Mouse (Mus musculus) right cerebral cortex, postnatal 10 days (tissue): Measurements from ENCODE around the gene Rtel1.

Source experiments
- DNase-seq, 2 experiments: peaks; one replicate each; pipeline ENCODE4 v3.0.0; 2021; ENCODE audit warnings: low spot score in 2 of 2

The Rtel1 gene

DNA sequence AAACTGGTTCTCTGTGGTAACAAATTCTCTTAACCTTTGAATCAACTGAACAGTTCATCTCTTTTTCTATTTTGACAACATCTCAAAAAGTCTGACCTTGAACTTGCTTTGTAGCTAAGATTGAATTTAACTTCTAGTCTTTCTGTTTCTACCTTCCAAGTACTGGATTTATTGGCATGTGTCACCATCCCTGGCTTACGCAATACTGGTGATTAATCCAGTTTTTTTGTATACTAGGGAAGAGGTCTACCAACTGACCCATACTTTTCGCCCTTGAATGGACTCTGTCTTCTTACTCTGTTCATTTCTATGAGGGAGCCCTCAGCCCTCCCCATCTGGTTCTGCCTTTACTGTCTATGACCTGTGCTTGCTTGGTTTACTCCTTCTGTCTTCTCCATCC, 6.6 kb downstream of the Rtel1 start:
- no peak for DNase-seq

DNA sequence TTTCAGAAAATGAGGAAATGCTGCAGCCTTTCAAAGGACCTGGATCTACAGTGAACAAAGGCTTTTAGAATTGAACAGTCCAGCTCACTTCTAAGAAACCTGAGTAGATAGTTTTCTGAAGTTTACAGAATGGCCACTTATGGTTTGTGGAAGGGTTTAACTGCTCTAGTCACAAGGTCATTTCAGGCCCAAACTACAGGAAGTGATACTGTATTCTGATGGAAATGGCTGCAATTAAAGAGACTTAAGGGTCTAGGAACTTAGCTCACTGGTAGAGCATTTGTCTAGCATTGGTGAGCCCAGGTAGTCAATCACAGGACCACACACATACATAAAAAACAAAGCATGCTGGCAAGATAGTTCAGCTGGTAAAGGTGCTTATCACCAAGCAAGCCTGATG, 13.0 kb downstream of the Rtel1 start:
- DNase-seq = no peak

DNA sequence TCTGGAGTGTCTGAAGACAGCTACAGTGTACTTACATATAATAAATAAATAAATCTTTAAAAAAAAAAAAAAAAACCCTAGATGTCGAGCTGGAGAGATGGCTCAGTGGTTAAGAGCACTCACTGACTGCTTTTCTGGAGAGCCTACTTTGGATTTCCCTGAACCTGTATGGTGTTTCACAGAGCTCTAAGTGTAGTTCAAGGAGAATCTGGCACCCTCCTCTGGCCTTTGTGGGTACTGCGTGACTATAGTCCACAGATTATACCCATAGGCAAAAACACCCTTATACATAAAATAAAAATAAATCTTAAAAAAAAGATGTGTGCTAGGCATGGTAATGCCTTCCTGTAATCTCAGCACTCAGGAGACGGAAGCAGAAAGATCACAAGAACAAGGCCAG, 14.5 kb downstream of the Rtel1 start:
- DNase-seq = peak; percentile 71 to 81

DNA sequence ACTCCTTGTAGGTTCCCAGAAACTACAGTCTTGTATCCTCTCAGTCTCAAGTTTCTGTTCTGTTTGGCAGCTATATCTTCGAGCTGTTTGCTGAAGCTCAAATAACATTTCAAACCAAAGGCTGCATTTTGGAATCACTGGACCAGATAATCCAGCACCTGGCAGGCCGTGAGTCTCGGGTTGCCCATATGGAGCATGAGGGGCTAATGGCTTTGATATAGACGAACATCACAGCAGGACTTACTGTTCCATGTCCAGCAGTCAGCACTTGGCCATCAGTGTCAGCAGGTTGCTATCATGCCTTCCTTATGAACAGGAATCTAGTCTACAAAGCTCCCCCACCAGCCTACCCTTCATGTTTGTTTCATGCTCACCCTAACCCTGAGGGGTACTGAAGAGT, 20.9 kb downstream of the Rtel1 start:
- DNase-seq = no peak

GRCm38 (mm10) chr2:181342766-181343165, 23.2 kb downstream of the Rtel1 start:
- DNase-seq = no peak

- DNase-seq = no peak
Observed at GRCm38 (mm10) chr2:181356780-181357179, 37.2 kb downstream of the Rtel1 start.

GRCm38 (mm10) chr2:181363946-181364345, 44.4 kb downstream of the Rtel1 start:
- no peak for DNase-seq

DNA sequence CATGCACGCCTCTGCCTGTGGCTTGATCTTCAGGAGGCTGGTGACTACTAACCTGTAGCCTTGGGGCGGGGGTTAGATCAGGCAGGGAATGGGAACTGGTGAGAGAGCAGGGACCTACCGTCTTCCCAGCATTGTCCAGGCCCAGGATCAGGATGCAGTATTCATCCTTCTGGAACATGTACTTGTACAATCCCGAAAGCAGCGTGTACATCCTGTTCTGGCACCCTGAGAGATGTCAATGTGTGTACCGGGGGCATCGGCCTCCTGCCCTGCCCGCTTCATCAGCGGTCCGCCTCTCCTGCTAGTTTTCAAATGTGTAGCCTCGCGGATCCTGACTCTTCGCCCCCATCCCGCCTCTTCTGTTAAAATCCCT, 44.9 kb downstream of the Rtel1 start:
- no peak for DNase-seq

DNA sequence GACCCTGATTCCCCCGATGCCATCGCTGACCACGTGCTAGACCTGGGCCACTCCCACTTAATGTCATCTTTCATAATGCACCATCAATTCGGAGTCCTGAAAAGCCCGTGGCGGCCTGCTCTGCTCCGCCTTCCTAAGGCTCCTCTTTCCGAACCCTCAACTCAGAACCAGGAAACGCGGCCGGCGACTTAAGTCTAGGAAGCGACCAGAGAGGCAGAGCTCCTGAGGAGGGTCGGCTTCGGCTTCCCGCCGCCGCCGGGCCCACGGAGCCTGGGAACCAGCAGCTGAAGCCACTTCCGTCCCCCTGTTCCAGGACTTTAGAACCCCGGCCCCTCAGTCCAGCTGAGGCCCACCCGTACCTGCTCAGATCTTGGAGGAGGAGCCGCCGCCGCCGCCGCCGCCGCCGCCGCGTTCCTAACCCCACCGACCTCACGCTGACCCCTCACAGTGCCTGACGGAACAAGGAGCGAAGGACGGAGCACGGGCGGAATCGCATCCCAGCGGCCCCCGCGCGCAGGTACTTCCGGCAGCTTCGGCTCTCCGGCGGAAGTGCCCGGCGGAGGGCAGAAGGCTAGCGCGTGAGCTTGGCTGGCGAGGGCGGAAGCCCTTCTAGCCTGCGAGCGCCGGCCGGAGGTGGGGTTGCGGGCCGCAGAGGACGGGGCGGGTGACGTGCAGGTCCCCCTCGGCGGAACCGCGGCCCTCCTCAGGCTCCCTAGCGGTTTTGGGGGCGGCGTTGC, 45.5 kb downstream of the Rtel1 start, which contains the start of the genes Zgpat and Arfrp1:
TSS of gene Zgpat (plus strand) at position 69 of the 737 bp plus-strand sequence.
TSS of gene Arfrp1 (minus strand) at position 545 of the 737 bp plus-strand sequence.
- DNase-seq = peak; percentile 92 to 93

- DNase-seq = no peak
Observed at GRCm38 (mm10) chr2:181365655-181366075, 46.1 kb downstream of the Rtel1 start.

- no peak for DNase-seq
Observed at GRCm38 (mm10) chr2:181370001-181370400, 50.5 kb downstream of the Rtel1 start.

DNA sequence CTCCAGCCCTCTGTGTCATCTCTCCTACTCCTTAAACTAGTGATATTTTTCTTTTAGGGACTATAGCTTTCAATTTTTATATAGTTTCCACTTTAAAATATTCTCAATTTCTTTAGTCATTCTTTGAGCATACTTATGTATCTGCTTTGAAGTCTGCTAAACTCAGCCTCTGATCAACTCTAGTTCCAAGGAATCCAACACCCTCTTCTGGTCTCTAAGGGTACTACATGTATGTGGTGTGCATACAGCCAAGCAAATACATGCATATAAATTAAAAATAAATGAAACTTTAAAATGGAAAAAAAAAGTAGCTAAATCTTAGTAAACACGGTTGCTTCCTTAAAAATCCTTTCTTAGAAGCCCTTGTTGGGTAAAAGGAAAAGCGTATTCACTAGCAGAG, 56.2 kb downstream of the Rtel1 start:
- no peak for DNase-seq

GRCm38 (mm10) chr2:181377230-181377629, 57.7 kb downstream of the Rtel1 start:
- no peak for DNase-seq

- DNase-seq = no peak
Observed at GRCm38 (mm10) chr2:181378701-181379100, 59.2 kb downstream of the Rtel1 start.

DNA sequence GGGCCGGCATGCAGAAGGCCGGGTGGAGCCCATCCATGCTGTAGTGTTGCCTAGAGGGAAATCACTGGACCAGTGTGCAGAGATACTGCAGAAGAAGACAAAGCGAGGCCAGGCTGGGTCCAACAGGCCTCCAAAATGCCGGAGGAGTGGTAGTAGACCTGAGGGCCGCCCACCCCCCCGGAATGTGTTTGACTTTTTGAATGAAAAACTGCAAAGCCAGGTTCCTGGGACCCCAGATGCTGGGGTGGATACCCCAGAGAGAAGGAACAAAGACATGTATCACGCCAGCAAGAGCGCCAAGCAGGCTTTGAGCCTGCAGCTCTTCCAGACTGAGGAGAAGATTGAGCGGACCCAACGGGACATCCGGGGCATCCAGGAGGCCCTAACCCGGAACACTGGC, 60.2 kb downstream of the Rtel1 start, which contains the start of gene Lime1:
TSS of gene Lime1 (plus strand) at position 301 of the 400 bp plus-strand sequence.
- DNase-seq = no peak

DNA sequence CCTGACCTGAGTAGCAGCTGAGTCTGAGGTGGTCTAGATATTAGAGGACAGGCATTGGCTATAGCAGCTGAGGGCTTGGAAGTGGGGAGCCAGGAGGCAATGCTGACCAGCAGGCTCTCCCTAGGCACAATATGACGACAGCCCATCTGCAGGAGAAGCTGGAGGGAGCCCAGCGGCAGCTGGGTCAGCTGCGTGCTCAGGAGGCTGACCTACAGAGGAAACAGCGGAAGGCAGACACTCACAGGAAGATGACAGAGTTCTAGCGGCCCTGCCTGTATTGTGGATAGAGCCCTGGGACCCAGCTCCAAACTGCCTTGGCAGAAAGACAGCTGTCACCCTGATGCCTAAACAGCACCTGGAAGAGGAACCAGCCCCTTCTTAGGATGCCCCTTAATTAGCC, 60.7 kb downstream of the Rtel1 start:
- DNase-seq = no peak

- no peak for DNase-seq
Observed at GRCm38 (mm10) chr2:181381107-181381506, 61.6 kb downstream of the Rtel1 start.

DNA sequence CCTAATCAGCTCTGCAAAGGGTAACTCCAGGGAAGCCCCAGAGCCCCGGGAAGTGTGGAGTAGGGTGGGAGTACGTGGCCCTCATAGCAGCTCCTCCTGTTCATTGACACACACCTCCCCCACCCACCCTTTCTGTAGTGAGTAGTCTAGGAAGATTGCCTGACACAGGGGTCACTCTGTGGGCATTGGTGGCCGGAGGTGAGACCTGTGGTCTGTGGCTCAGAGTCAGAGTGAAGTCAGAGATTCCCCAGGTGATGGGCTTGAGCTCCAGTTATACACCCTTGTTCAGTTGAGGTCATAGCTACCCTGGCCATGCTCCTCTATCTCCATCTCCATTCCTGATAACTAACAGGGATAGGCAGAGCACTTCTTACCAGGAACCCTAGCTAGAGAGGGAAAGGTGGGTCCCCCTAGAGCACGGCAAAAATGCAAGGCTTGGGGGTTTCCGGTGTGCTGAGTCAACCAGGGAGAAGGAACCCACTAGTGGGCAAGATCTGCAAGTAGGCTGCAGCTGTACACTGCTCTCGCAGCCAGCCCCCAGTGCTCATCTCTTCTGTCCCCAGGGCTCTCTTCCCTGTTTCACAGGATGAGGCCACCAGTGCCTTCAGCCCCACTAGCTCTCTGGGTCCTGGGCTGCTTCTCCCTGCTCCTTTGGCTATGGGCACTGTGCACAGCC, 62.2 kb downstream of the Rtel1 start:
- no peak for DNase-seq

DNA sequence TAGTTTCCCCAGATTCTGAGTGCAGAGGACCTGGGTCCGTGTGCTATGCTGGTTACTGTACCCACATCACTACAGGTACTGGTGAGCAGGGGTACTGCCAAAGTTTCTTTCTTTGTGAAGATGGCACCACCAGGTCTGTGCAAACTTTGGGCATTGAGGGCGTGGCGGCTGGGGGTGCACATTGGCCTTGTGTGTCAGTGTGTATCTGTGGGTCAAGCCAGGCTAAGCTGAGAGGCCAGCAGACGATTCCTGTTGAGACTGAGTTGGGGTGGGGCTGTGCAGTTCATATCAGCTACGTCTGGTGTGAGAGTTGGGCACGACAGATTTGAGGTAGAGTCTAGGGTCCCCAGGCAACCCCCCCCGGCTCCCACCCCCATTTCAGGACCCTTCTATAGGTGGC, 64.9 kb downstream of the Rtel1 start:
- no peak for DNase-seq

GRCm38 (mm10) chr2:181384919-181385391, 65.4 kb downstream of the Rtel1 start:
- DNase-seq = peak; percentile 76

DNA sequence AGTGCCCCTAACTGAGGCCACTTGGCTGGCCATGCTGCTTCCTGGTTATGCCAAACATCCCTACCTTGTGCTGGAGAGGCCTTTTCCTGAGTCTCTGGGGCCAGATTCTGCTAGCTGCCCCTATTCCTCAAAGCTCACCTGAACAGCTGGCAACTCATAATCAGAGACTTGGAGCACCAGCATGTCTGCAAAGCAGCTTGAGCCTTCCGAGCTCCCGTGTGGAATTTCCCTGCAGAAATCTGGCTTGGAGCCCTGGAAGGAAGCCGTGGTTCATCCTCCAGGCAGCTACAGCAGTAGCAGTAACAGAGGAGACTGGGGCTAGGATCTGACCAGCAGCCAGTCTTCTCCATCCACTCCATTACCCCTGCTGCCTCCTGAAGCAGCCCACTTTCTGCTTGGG, 66.3 kb downstream of the Rtel1 start:
- DNase-seq = peak; percentile 79 to 80

DNA sequence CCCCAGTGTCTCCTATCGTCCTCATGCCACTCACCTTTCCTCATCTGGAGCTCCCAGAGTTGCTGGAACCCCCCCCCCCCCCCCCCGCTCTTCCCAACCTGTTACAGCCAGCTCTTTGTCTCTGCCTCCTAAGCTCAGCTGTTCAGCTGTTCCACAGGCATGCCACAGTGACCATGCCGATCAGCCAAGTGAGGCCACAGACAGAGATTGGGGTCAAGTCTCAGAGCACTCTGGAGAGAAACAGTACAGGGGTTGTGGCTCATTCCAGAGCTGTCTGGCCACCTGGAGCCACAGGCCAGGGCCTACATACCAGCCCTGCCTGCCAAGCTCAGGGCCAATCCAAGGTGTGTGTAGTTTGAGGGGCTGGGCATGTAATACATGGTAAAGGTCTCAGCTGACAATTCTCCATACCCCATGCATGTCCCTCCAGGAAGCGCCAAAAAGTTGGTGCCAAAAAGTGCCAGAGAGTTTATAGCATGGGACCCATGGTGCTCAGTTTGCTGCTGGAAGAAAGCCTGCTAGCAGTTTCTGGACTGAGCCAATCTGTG, 67.2 kb downstream of the Rtel1 start:
- no peak for DNase-seq
